ENCODE assay signal across 12 mouse cellular contexts in genomic region chr5:25760871-25761270, GRCm38 (mm10). TPM values are rescaled to one million over a fixed set of nuclear protein-coding genes. Genes with fewer than 3 reads are reported as not detected.
A peak's percentile ranks its signal among the peaks of the same experiment; 100 is the strongest.
DNase-seq lines count a peak whose midpoint lies in the region; ATAC-seq and TF ChIP-seq lines count a peak whose summit lies in the region.
"Had no signal": no experiment of that assay in that cellular context is flagged by ENCODE, and none has a peak within 500 bp of the region (broad histone marks: within the 10 kb centered on the region; RNA-seq: fewer than 3 reads in every experiment).

No protein-coding gene starts in this region.

- H3K9me3 ChIP-seq in heart, embryonic 12.5 days (replicated peaks), result no peaks in the 10 kb centered on the region
- no peaks in the 10 kb centered on the region for H3K9me3 ChIP-seq in midbrain, embryonic 12.5 days
- H3K9me3 ChIP-seq in midbrain, embryonic 10.5 days (replicated peaks), result no peaks in the 10 kb centered on the region
- no peaks in the 10 kb centered on the region for H3K9me3 ChIP-seq in forebrain, embryonic 16.5 days (ENCODE audit: control insufficient read depth, low read length)
- H3K9me3 ChIP-seq in midbrain, postnatal 0 days (ENCODE audit: low read length), result no peaks in the 10 kb centered on the region
- H3K9me3 ChIP-seq: limb, embryonic 13.5 days had no signal

- H3K4me3 ChIP-seq in heart, embryonic 12.5 days, result peak overlapping the region; percentile 13; the same call in 1 of the 2 replicates
- peak overlapping the region; percentile 82; the same call in 1 of the 2 replicates for H3K4me3 ChIP-seq in midbrain, embryonic 12.5 days
- no peak overlapping the region for H3K4me3 ChIP-seq in midbrain, embryonic 10.5 days
- peak overlapping the region; percentile 24; the same call in 1 of the 2 replicates for H3K4me3 ChIP-seq in forebrain, embryonic 16.5 days (replicated peaks; ENCODE audit: low read length)
- peak overlapping the region; percentile 83 for H3K4me3 ChIP-seq in midbrain, postnatal 0 days (ENCODE audit: low read depth, low read length)

- no peak for TF ChIP-seq CTCF in midbrain, postnatal 0 days (IDR thresholded peaks at IDR 0.05)

- ATAC-seq in heart, embryonic 12.5 days (ENCODE audit: insufficient number of reproducible peaks, low FRiP score), result no peak
- ATAC-seq in midbrain, embryonic 12.5 days (ENCODE audit: low FRiP score, low read depth), result no peak
- ATAC-seq in forebrain, embryonic 16.5 days, result no peak
- no peak for ATAC-seq in midbrain, postnatal 0 days (ENCODE audit: low FRiP score)

- H3K9ac ChIP-seq in heart, embryonic 12.5 days, result no peak overlapping the region
- H3K9ac ChIP-seq in midbrain, embryonic 12.5 days (replicated peaks), result no peak overlapping the region
- no peak overlapping the region for H3K9ac ChIP-seq in forebrain, embryonic 16.5 days (replicated peaks; ENCODE audit: low read depth, low read length)
- peak overlapping the region; percentile 69; the same call in 1 of the 2 replicates for H3K9ac ChIP-seq in midbrain, postnatal 0 days (replicated peaks; ENCODE audit: low read length, poor library complexity, severe bottlenecking)

- peak overlapping the region; percentile 95 for H3K4me2 ChIP-seq in heart, embryonic 12.5 days
- 0 out of 2 replicates have a peak overlapping the region, but pooled peaks have one; percentile 91 for H3K4me2 ChIP-seq in midbrain, embryonic 12.5 days (replicated peaks)
- H3K4me2 ChIP-seq in forebrain, embryonic 16.5 days (ENCODE audit: low read length), result peak overlapping the region; percentile 82
- H3K4me2 ChIP-seq in midbrain, postnatal 0 days (ENCODE audit: low read depth, low read length, poor library complexity, severe bottlenecking), result peak overlapping the region; percentile 65

- 60% methylated on average over 3 of the region's 3 CpGs for WGBS in heart, embryonic 12.5 days
- 67% methylated on average over 3 of the region's 3 CpGs for WGBS in midbrain, embryonic 12.5 days
- WGBS in midbrain, embryonic 10.5 days, result 70% methylated on average over 3 of the region's 3 CpGs
- 59% methylated on average over 3 of the region's 3 CpGs for WGBS in forebrain, embryonic 16.5 days
- 40% methylated on average over 3 of the region's 3 CpGs for WGBS in midbrain, postnatal 0 days

- intact Hi-C loops in heart, postnatal 25 days (cut with DNase I), result no loop called here

- H3K27me3 ChIP-seq in heart, embryonic 12.5 days (replicated peaks), result no peaks in the 10 kb centered on the region; the same call in 1 of the 2 replicates
- peaks cover 12% of the 10 kb centered on the region for H3K27me3 ChIP-seq in midbrain, embryonic 12.5 days
- H3K27me3 ChIP-seq in midbrain, embryonic 10.5 days (ENCODE audit: low read depth, poor library complexity, severe bottlenecking), result peaks cover 20% of the 10 kb centered on the region
- H3K27me3 ChIP-seq in forebrain, embryonic 16.5 days (replicated peaks; ENCODE audit: control insufficient read depth, insufficient read depth, low read length), result no peaks in the 10 kb centered on the region
- no peaks in the 10 kb centered on the region for H3K27me3 ChIP-seq in midbrain, postnatal 0 days (ENCODE audit: insufficient read depth, low read length)

- peaks cover 24% of the 10 kb centered on the region for H3K4me1 ChIP-seq in heart, embryonic 12.5 days (replicated peaks)
- peaks cover 7% of the 10 kb centered on the region for H3K4me1 ChIP-seq in midbrain, embryonic 12.5 days
- H3K4me1 ChIP-seq in midbrain, embryonic 10.5 days, result peaks cover 14% of the 10 kb centered on the region
- H3K4me1 ChIP-seq in forebrain, embryonic 16.5 days (replicated peaks; ENCODE audit: control insufficient read depth, insufficient read depth, low read length), result peaks cover 10% of the 10 kb centered on the region
- H3K4me1 ChIP-seq in midbrain, postnatal 0 days (ENCODE audit: insufficient read depth, low read length), result peaks cover 5% of the 10 kb centered on the region; the same call in 1 of the 2 replicates

- no peak for DNase-seq in heart, postnatal 25 days (ENCODE audit: low spot score)
- DNase-seq in midbrain, embryonic 10.5 days (ENCODE audit: low spot score), result no peak
- no peak for DNase-seq in midbrain, postnatal 0 days (ENCODE audit: low spot score)
- DNase-seq in gastrocnemius, postnatal 25 days, result no peak
- no peak for DNase-seq in kidney, postnatal 10 days
- DNase-seq: adrenal gland, postnatal 10 days; gastrocnemius, postnatal 14 days; kidney, postnatal 4 days had no signal

- no peak overlapping the region for H3K27ac ChIP-seq in heart, embryonic 12.5 days (ENCODE audit: poor library complexity, severe bottlenecking)
- H3K27ac ChIP-seq in midbrain, embryonic 12.5 days (replicated peaks), result no peak overlapping the region
- H3K27ac ChIP-seq in midbrain, embryonic 10.5 days (replicated peaks), result no peak overlapping the region
- H3K27ac ChIP-seq in forebrain, embryonic 16.5 days (ENCODE audit: low read length), result no peak overlapping the region
- no peak overlapping the region for H3K27ac ChIP-seq in midbrain, postnatal 0 days (ENCODE audit: low read depth, low read length)
- H3K27ac ChIP-seq: limb, embryonic 13.5 days had no signal

- H3K36me3 ChIP-seq in heart, embryonic 12.5 days, result no peaks in the 10 kb centered on the region
- H3K36me3 ChIP-seq in midbrain, embryonic 12.5 days, result no peaks in the 10 kb centered on the region
- H3K36me3 ChIP-seq in midbrain, embryonic 10.5 days, result no peaks in the 10 kb centered on the region
- no peaks in the 10 kb centered on the region for H3K36me3 ChIP-seq in forebrain, embryonic 16.5 days (ENCODE audit: control insufficient read depth, insufficient read depth)
- no peaks in the 10 kb centered on the region for H3K36me3 ChIP-seq in midbrain, postnatal 0 days (ENCODE audit: insufficient read depth, low read length)
- H3K36me3 ChIP-seq: limb, embryonic 13.5 days had no signal

RNA-seq across cellular contexts. Expression of gene Actr3b, which starts 1.1 kb away (rescaled TPM):
- 38.9 and 39.0 TPM in 2 replicates for polyA plus RNA-seq in heart, embryonic 12.5 days (2016; fragmentation: Nextera tagmentation; extraction: Ambion mirVana)
- total RNA-seq in heart, postnatal 25 days (2021), result 10 to 100 TPM; 35.2 to 40.9 TPM
- polyA plus RNA-seq in midbrain, embryonic 12.5 days (2016; fragmentation: Nextera tagmentation; extraction: Ambion mirVana), result 7.7 and 7.9 TPM in 2 replicates
- polyA plus RNA-seq in midbrain, embryonic 10.5 days (2016; fragmentation: Nextera tagmentation; extraction: Ambion mirVana), result 7.0 and 7.2 TPM in 2 replicates
- 50.8 and 57.8 TPM in 2 replicates for polyA plus RNA-seq in forebrain, embryonic 16.5 days (2015; fragmentation: Nextera tagmentation; extraction: Ambion mirVana)
- total RNA-seq in midbrain, postnatal 0 days (2014; rRNA removed), result 17.4 and 21.1 TPM in 2 replicates
- polyA plus RNA-seq in midbrain, postnatal 0 days (2015; fragmentation: Nextera tagmentation; extraction: Ambion mirVana), result 57.5 and 61.1 TPM in 2 replicates
- total RNA-seq in gastrocnemius, postnatal 25 days (2021), result 1 to 10 TPM in 1 of 2 experiments, under 1 TPM in 1; 0.67 to 1.8 TPM

RNA-seq across cellular contexts. Expression of gene Xrcc2, which starts 55.2 kb away (rescaled TPM):
- polyA plus RNA-seq in heart, embryonic 12.5 days (2016; fragmentation: Nextera tagmentation; extraction: Ambion mirVana), result 9.2 and 10.0 TPM in 2 replicates
- 1 to 10 TPM; 4.9 to 5.5 TPM for total RNA-seq in heart, postnatal 25 days (2021)
- 9.3 and 10.2 TPM in 2 replicates for polyA plus RNA-seq in midbrain, embryonic 12.5 days (2016; fragmentation: Nextera tagmentation; extraction: Ambion mirVana)
- polyA plus RNA-seq in midbrain, embryonic 10.5 days (2016; fragmentation: Nextera tagmentation; extraction: Ambion mirVana), result 15.7 and 17.3 TPM in 2 replicates
- polyA plus RNA-seq in forebrain, embryonic 16.5 days (2015; fragmentation: Nextera tagmentation; extraction: Ambion mirVana), result 5.4 and 5.6 TPM in 2 replicates
- total RNA-seq in midbrain, postnatal 0 days (2014; rRNA removed), result 7.4 and 15.5 TPM in 2 replicates
- polyA plus RNA-seq in midbrain, postnatal 0 days (2015; fragmentation: Nextera tagmentation; extraction: Ambion mirVana), result 4.2 and 4.8 TPM in 2 replicates
- total RNA-seq in gastrocnemius, postnatal 25 days (2021), result 1 to 10 TPM; 2.4 to 3.2 TPM
